Mouse (Mus musculus) neutrophil, adult 5-6 weeks (primary cell): ENCODE data around the gene Trem2. TPM values are rescaled to one million over a fixed set of nuclear protein-coding genes. Genes with fewer than 3 reads are reported as not detected.

Experiments used
- ATAC-seq: fragments of 151-379, 151-347 bp; 2 replicates; pipeline ENCODE4 v1.8.0; 2017; ENCODE audit warnings: mild to moderate bottlenecking, moderate TSS enrichment; ENCODE audit not compliant: insufficient number of reproducible peaks, poor library complexity, low FRiP score, severe bottlenecking; ENCODE audit errors: extremely low read depth
- total RNA-seq: library from RNA; stranded (forward); fragments of 200-1000 nt; gene quantifications from 2 replicates; pipeline ENCODE4 v1.2.3, GENCODE M21; 2017

Trem2 gene
- total RNA-seq, 1 experiment from 2014 or later = 2.6 TPM

- no peak for ATAC-seq
Measured at GRCm38 (mm10) chr17:48389442-48389841, 43.2 kb downstream of the Trem2 start.

- no peak for ATAC-seq
Measured at GRCm38 (mm10) chr17:48391446-48391845, 45.2 kb downstream of the Trem2 start.

DNA sequence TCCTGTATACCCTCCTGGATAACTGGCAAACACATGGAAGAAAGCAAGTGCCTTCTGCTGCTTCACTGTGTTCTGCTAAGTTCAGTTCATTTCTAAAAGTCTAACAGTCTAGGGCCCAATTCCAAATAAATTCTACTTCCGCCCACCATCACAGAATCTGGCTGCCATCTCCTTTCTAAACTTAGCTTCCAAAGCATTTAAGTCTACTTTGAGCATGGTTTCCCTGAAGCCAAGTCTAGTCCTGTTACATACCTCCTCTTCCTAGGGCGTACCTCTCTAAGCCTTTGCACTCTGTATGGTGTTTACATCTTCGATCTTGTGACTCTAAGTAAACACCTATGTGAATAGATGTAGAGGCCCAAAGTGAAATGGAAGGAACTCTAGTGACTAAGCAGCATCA is 46.4 kb downstream of the Trem2 start:
- ATAC-seq = no peak

DNA sequence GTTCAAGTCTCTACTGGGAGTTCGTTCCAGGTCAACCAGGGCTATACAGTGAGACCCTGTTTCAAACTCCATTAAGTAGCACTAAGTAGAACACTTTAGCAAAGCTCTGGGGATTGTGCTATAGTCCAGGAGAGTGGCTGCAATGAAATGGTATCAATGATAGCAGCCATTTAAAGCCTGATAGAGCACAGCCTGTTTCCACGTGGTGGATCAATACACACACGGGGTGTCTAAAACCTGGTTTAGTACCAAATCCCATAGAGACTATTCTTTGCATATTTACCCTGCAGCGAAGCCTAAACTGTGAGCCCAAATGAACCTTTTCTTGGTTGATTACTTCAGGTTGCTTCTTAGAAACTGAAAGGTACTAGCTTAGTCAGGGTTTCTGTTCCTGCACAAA is 55.5 kb downstream of the Trem2 start:
- no peak for ATAC-seq

DNA sequence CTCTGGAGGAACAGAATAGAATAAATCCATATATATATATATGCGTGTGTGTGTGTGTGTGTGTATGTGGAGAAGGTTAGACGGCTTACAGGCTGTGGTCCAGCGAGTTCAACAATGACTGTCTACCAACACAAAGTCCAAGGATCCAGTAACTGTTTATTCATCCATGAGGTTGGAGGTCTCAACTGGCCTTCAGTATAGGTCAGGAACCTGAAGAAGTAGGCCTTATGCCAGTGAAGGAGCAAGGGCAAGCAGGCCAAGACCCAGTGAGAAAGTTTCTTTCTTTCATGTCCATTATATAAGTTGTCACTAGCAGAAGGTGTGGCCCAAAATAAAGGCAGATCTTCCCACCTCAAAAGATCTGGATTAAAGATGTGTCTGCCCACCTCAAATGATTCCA is 56.5 kb downstream of the Trem2 start:
- no peak for ATAC-seq

Other genes with a start within 250 kb of the Trem2 start
- gene 9830107B12Rik, start 200.1 kb upstream of the Trem2 start, total RNA-seq = 31.7 and 33.5 TPM in 2 replicates
- gene A530064D06Rik, start 179.1 kb upstream of the Trem2 start, total RNA-seq = 129 and 143 TPM in 2 replicates
- 172 and 173 TPM in 2 replicates for gene Trem1, start 113.6 kb upstream of the Trem2 start, total RNA-seq
- 140 and 149 TPM in 2 replicates for gene Trem3, start 98.6 kb upstream of the Trem2 start, total RNA-seq
- gene Treml4, start 82.1 kb upstream of the Trem2 start, total RNA-seq = 47.1 and 49.0 TPM in 2 replicates
- gene Treml2, start 46.9 kb upstream of the Trem2 start, total RNA-seq = 145 and 151 TPM in 2 replicates
- gene B430306N03Rik, start 30.3 kb upstream of the Trem2 start, total RNA-seq = 99.2 and 102 TPM in 2 replicates
- gene Treml1, start 13.5 kb downstream of the Trem2 start, total RNA-seq = 7.0 and 9.8 TPM in 2 replicates
- gene Nfya, start 63.5 kb downstream of the Trem2 start, total RNA-seq = 47.7 and 55.0 TPM in 2 replicates
- gene Oard1, start 63.6 kb downstream of the Trem2 start, total RNA-seq = 92.3 and 97.1 TPM in 2 replicates
- not detected in 2 replicates for gene Apobec2, start 86.5 kb downstream of the Trem2 start, total RNA-seq
- gene Tspo2, start 105.1 kb downstream of the Trem2 start, total RNA-seq = 2.5 and 3.8 TPM in 2 replicates
- 5.2 and 11.3 TPM in 2 replicates for gene Unc5cl, start 108.5 kb downstream of the Trem2 start, total RNA-seq